Mouse (Mus musculus) forebrain, postnatal 0 days (tissue): ENCODE measurements around the gene Oas1h. TPM values are rescaled to one million over a fixed set of nuclear protein-coding genes. Genes with fewer than 3 reads are reported as not detected.

Experiments
- ATAC-seq: fragments of 200-750 bp; cut with Nextera tagmentation; 2 replicates; pipeline ENCODE4 v1.8.0; 2017; ENCODE audit warnings: mild to moderate bottlenecking, moderate library complexity
- DNase-seq: peaks from one replicate; pipeline ENCODE4 v3.0.0-alpha.2; 2015
- H3K27ac ChIP-seq: fragments of 300-500 bp; sonication (generic); 2 replicates; pipeline ENCODE4 v1.5.1; 2014; ENCODE audit warnings: low read depth, mild to moderate bottlenecking, antibody characterized with exemption, low read length, moderate library complexity, mixed read lengths
- H3K27me3 ChIP-seq: fragments of 300-500 bp; sonication (generic); 2 replicates; pipeline ENCODE4 v1.6.1; 2014; ENCODE audit warnings: mild to moderate bottlenecking, low read length, mixed read lengths; ENCODE audit not compliant: insufficient read depth
- H3K36me3 ChIP-seq: fragments of 300-500 bp; sonication (generic); 2 replicates; pipeline ENCODE4 v1.6.1; 2014; ENCODE audit warnings: mild to moderate bottlenecking, moderate library complexity; ENCODE audit not compliant: insufficient read depth
- H3K4me1 ChIP-seq: fragments of 300-500 bp; sonication (generic); 2 replicates; pipeline ENCODE4 v1.6.1; 2014; ENCODE audit warnings: antibody characterized with exemption; ENCODE audit not compliant: insufficient read depth
- H3K4me2 ChIP-seq: fragments of 300-500 bp; sonication (generic); 2 replicates; pipeline ENCODE4 v1.6.1; 2014; ENCODE audit warnings: low read depth, mild to moderate bottlenecking, moderate library complexity
- H3K4me3 ChIP-seq: fragments of 300-500 bp; sonication (generic); 2 replicates; pipeline ENCODE4 v1.5.1; 2014; ENCODE audit warnings: low read depth, low read length, mixed read lengths
- H3K9ac ChIP-seq: fragments of 300-500 bp; sonication (generic); 2 replicates; pipeline ENCODE4 v1.6.1; 2014; ENCODE audit warnings: mild to moderate bottlenecking
- H3K9me3 ChIP-seq: fragments of 300-500 bp; sonication (generic); 2 replicates; pipeline ENCODE4 v1.6.1; 2016; ENCODE audit warnings: low read length
- CTCF ChIP-seq: sonication (generic); IDR thresholded peaks from 2 replicates; pipeline ENCODE4 v1.5.1; 2016; ENCODE audit warnings: antibody characterized with exemption, control low read depth, low read depth
- WGBS: fragments of 180-500 bp; shearing (Covaris S2); extraction: QIAGEN DNeasy Blood & Tissue Kit; methylation state at CpG from one replicate; pipeline ENCODE4 v1.1.7; 2014; 5-methylcytosine and 5-hydroxymethylcytosine counted together
- polyA plus RNA-seq: library from polyadenylated mRNA; unstranded; fragments of >200 nt; fragmentation: Nextera tagmentation; extraction: Ambion mirVana; gene quantifications from 2 replicates; pipeline ENCODE4 v1.2.1, GENCODE M21; 2015
- total RNA-seq: library from RNA; depleted of rRNA; stranded (reverse); fragments of >200 nt; gene quantifications from 2 replicates; pipeline ENCODE4 v1.2.3, GENCODE M21; 2014

The Oas1h gene
- total and polyA plus RNA-seq, 2 experiments from 2014 or later = not detected

DNA sequence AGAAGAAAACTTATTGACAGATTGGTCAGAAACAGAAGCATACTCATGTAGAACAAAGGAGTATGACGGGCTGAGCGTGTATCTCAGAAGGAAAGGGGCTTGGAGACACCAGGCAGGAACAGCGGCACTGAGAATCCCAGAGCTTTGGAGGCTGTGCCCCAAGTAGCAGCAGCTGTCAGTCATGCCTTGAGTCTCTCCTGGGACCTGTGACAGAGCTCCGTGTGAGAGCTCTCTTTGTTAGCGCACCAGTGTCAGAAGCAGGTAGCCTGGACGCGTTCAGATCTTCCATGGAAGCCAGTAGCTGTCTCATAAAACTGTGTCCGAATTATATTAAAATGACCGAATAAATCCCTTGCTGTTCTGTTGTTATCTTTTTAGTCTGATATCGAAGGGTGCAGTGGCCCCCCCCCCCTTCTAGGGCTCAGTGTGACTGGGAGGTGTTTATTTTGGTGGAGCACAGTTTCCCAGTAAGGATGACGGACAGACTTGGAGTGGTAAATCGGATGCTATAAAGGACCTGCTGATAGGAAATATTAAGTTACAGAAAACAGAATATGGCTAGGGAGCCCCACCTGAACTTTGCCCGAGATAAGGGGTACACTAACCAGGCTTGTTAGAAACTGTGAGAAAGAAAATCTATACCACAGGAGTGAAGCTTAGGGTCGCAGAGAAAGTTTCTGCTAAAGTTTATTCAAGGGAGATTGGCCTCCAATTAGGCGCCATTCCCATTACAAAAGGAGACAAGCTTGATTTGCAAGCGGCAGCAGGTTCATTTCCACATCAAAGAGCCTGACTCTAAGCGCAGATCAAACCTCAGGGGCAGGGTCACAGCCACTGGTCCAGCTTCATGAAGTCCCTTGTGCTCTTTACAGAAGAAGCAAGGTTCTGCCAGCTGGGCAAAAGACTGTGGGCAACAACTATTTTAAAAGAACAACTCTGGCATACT is 27.6 kb upstream of the Oas1h start:
- no peak overlapping the region for H3K4me3 ChIP-seq
- no peak overlapping the region for H3K27ac ChIP-seq
- no peak overlapping the region for H3K4me2 ChIP-seq
- no peak for TF ChIP-seq CTCF
- no peak for ATAC-seq
- H3K4me1 ChIP-seq = no peaks in the 10 kb centered on the region
- no peaks in the 10 kb centered on the region for H3K36me3 ChIP-seq
- no peak overlapping the region for H3K9ac ChIP-seq
- 8% methylated on average over 17 of the region's 17 CpGs for WGBS
- no peaks in the 10 kb centered on the region for H3K9me3 ChIP-seq
- H3K27me3 ChIP-seq = no peaks in the 10 kb centered on the region
- peak; percentile 10 for DNase-seq

DNA sequence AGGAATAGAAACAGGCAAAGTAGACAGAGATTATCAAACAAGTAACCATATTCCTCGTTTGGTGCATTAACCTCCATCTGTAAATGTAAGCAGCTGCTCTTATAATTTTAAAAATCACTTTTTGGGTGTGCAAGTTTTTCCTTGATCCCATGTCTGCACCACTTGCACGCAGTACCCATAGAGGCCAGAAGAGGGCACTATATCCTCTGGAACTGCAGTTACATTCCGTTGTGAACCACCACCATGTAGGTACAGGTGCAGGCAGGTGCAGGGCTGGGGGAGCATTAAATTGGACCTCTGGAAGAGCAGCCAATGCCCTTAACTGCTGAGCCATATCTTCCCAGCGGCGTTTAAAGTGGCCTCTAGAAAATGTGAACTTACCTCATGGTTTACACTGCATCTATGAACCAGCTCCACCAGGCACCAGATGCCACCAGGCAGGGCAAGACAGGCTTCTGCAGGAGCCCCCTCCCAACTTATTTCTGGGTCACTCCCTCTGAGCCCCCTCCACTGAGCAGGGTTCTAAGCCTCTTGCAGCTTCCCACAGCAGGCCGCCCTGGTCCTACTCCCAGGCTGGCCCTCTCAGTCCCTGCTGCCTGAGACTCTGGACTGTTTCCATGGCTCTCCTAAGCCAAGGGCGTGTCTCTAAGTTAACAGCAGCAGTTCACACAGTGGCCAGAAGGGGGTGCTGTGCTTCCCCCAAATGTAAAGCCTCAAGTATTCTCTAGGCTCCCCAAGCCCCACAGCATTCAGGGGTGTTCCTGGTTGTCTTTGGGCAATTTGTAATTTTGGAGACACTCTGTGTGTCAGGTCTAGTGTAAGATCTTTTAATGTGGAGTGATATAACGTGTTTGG is 24.3 kb upstream of the Oas1h start:
- Histone ChIP-seq H3K9me3 (no peaks in the 10 kb centered on the region), H3K4me1 (no peaks in the 10 kb centered on the region), H3K9ac (no peak overlapping the region), H3K36me3 (no peaks in the 10 kb centered on the region), H3K4me3 (no peak overlapping the region), H3K4me2 (no peak overlapping the region), H3K27ac (no peak overlapping the region), H3K27me3 (no peaks in the 10 kb centered on the region)
- no peak for ATAC-seq
- peak; percentile 57 for DNase-seq
- WGBS = 7% methylated on average over 8 of the region's 8 CpGs
- TF ChIP-seq CTCF = peak; percentile 77

DNA sequence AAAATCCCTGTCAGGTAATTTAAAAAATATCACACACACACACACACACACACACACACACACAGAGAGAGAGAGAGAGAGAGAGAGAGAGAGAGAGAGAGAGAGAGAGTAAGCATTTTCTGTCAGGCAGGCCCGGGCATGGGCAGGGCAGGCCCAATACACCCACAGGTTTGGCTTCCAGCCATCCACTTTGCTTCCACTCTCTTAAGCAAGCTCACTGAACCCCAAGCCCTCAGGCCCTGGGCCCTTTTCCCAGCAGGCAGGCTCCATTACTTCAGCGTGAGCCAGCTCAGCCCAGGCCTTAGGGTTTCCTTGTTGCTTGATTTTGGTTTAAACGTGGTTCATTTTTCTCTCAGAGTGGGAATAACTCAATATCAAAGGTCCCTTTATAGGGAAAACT is 16.5 kb upstream of the Oas1h start:
- H3K36me3 ChIP-seq = no peaks in the 10 kb centered on the region
- ATAC-seq (no peak), DNase-seq (peak; percentile 42)
- H3K9me3 ChIP-seq = no peaks in the 10 kb centered on the region
- H3K4me3 ChIP-seq = no peak overlapping the region
- H3K27me3 ChIP-seq = no peaks in the 10 kb centered on the region
- WGBS = 41% methylated on average over 3 of the region's 3 CpGs
- TF ChIP-seq CTCF = no peak
- H3K4me1 ChIP-seq = no peaks in the 10 kb centered on the region
- H3K4me2 ChIP-seq = no peak overlapping the region
- H3K9ac ChIP-seq = no peak overlapping the region
- no peak overlapping the region for H3K27ac ChIP-seq

DNA sequence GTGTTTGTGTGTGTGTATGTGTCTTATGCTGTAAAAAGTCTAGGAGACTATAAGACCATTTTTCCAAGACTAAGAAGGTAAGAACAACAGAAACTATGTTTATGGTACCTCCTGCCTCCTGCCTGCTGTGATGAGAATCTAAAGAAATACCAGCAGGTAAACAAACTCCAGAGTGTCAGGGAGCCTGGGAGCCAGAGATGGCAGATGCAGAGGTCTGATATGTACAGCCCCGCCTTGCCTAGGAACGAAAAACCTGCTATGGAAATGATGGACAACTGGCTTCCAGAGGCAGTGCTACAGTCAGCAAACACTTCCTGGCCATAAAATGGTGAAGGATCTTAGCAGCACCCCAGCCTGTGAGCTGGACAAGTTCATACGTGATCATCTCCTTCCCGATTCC is 14.2 kb upstream of the Oas1h start, which contains the start of gene Oas1f:
Oas1f (plus strand) TSS at position 301 of the 400 bp plus-strand sequence.
- Histone ChIP-seq H3K9me3 (no peaks in the 10 kb centered on the region), H3K9ac (no peak within 1 kb of the TSS), H3K4me1 (no peaks in the 10 kb centered on the region), H3K27me3 (no peaks in the 10 kb centered on the region), H3K36me3 (no peaks in the 10 kb centered on the region), H3K4me2 (no peak within 1 kb of the TSS), H3K27ac (no peak within 1 kb of the TSS), H3K4me3 (no peak within 1 kb of the TSS)
- TF ChIP-seq CTCF = no peak
- WGBS = 86% methylated on average over 4 of the region's 4 CpGs
- ATAC-seq (no peak), DNase-seq (no peak)

DNA sequence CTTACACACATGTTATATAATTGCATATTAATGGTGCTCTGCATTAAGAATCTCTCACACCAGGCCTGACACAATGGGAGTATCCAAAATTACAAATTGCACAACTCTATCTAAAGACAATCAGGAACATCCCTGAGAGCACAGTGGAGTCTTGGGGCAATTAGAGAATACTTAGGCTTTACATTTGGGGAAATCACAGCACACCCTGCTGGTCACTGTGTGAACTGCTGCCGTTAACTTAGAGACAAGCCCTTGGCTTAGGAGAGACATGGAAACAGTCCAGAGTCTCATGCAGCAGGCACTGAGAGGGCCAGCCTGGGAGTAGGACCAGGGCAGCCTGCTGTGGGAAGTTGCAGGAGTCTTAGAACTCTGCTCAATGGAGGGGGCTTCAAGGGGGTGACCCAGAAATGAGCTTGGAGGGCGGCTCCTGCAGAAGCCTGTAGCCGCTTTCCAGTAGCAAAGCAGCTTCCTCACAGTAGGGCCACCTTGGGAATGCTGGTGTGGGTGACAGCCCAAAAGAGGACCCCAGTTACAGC is 11.6 kb upstream of the Oas1h start:
- peak; percentile 44 for DNase-seq
- 65% methylated on average over 3 of the region's 3 CpGs for WGBS
- H3K4me3 ChIP-seq = no peak overlapping the region
- no peak overlapping the region for H3K9ac ChIP-seq
- H3K4me1 ChIP-seq = no peaks in the 10 kb centered on the region
- TF ChIP-seq CTCF = peak; percentile 67
- no peaks in the 10 kb centered on the region for H3K36me3 ChIP-seq
- H3K4me2 ChIP-seq = no peak overlapping the region
- 0 out of 2 replicates have a peak, but pooled peaks cover 6% of the 10 kb centered on the region for H3K9me3 ChIP-seq
- no peaks in the 10 kb centered on the region for H3K27me3 ChIP-seq
- ATAC-seq = no peak
- H3K27ac ChIP-seq = no peak overlapping the region

DNA sequence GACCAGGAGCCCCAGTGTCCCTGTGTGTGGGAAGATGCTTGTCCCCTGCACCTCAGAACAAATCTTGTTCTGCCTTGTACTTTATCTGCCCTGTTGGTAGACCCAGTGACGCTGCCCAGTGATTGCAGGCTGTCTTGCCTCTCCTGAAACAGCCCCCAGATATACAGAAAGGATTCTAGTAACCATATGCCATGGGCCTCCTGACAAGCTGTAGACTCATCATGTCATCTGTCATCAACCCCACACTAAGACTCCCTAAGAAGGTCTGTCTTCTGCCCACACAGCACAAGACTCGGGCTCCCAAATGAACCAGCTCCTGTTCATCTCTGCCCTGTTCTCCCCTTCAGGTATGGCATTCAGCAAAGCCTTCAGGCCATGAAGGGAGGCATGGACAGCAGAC is 2.0 kb upstream of the Oas1h start:
- no peak for ATAC-seq
- Histone ChIP-seq H3K36me3 (no peaks in the 10 kb centered on the region), H3K4me1 (no peaks in the 10 kb centered on the region), H3K4me3 (no peak overlapping the region), H3K9me3 (0 out of 2 replicates have a peak, but pooled peaks cover 6% of the 10 kb centered on the region), H3K9ac (no peak overlapping the region), H3K4me2 (no peak overlapping the region), H3K27ac (no peak overlapping the region), H3K27me3 (no peaks in the 10 kb centered on the region)
- DNase-seq = no peak
- WGBS = 81% methylated on average over 2 of the region's 2 CpGs
- TF ChIP-seq CTCF = no peak
